Mouse (Mus musculus) forebrain, embryonic 15.5 days (tissue): ENCODE measurements around the gene Uox. TPM values are rescaled to one million over a fixed set of nuclear protein-coding genes. Genes with fewer than 3 reads are reported as not detected.

Experiments
- ATAC-seq: fragments of 200-750 bp; cut with Nextera tagmentation; replicated peaks from 2 replicates; pipeline ENCODE4 v1.8.0; 2017; ENCODE audit warnings: mild to moderate bottlenecking, moderate TSS enrichment, moderate library complexity
- H3K27ac ChIP-seq: fragments of 300-500 bp; sonication (generic); replicated peaks from 2 replicates; pipeline ENCODE4 v1.5.1; 2015; ENCODE audit warnings: mild to moderate bottlenecking, inconsistent platforms
- H3K27me3 ChIP-seq: fragments of 300-500 bp; sonication (generic); 2 replicates; pipeline ENCODE4 v1.6.1; 2015; ENCODE audit warnings: inconsistent platforms
- H3K36me3 ChIP-seq: fragments of 300-500 bp; sonication (generic); 2 replicates; pipeline ENCODE4 v1.6.1; 2015; ENCODE audit warnings: mild to moderate bottlenecking, inconsistent platforms
- H3K4me1 ChIP-seq: fragments of 300-500 bp; sonication (generic); 2 replicates; pipeline ENCODE4 v1.6.1; 2015; ENCODE audit warnings: inconsistent platforms
- H3K4me2 ChIP-seq: fragments of 300-500 bp; sonication (generic); replicated peaks from 2 replicates; pipeline ENCODE4 v1.6.1; 2015; ENCODE audit warnings: mild to moderate bottlenecking, inconsistent platforms
- H3K4me3 ChIP-seq: fragments of 300-500 bp; sonication (generic); 2 replicates; pipeline ENCODE4 v1.5.1; 2015; ENCODE audit warnings: mild to moderate bottlenecking, inconsistent platforms
- H3K9ac ChIP-seq: fragments of 300-500 bp; sonication (generic); replicated peaks from 2 replicates; pipeline ENCODE4 v1.6.1; 2015; ENCODE audit warnings: mild to moderate bottlenecking, inconsistent platforms
- H3K9me3 ChIP-seq: fragments of 300-500 bp; sonication (generic); 2 replicates; pipeline ENCODE4 v1.6.1; 2016; ENCODE audit warnings: inconsistent platforms
- WGBS: fragments of 180-500 bp; shearing (Covaris S2); methylation state at CpG from one replicate; pipeline ENCODE4 v1.1.7; 2015; ENCODE audit warnings: mixed read lengths; 5-methylcytosine and 5-hydroxymethylcytosine counted together
- polyA plus RNA-seq: library from polyadenylated mRNA; unstranded; fragments of >200 nt; fragmentation: Nextera tagmentation; extraction: Ambion mirVana; gene quantifications from 2 replicates; pipeline ENCODE4 v1.2.1, GENCODE M21; 2015

The Uox gene
- polyA plus RNA-seq, 1 experiment from 2014 or later: not detected

- Histone ChIP-seq H3K4me3 (no peak overlapping the region), H3K27ac (no peak overlapping the region), H3K36me3 (no peaks in the 10 kb centered on the region), H3K27me3 (no peaks in the 10 kb centered on the region), H3K9me3 (no peaks in the 10 kb centered on the region), H3K4me1 (no peaks in the 10 kb centered on the region), H3K9ac (no peak overlapping the region), H3K4me2 (no peak overlapping the region)
- 82% methylated on average over 1 of the region's 1 CpGs for WGBS
- ATAC-seq: no peak
Observed at GRCm38 (mm10) chr3:146675101-146675500, 104.9 kb downstream of the Uox start.

DNA sequence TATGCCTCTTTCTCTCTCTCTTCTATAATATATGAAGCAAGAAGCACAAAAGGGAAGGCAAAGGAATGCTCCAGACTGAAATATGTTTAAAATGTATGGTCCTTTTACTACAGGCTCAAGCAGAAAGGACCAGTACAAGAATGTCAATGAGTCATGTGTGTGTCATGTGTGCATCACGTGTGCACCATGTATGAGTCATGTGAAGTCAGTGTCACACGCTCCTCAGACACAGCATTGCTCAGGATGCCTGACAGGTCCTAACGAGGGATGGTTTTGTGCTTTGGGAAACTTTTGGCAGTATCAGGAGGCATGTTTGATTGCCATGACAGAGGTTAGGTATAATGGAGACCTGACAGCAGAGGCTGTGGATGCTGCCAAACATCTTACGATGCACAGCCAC is 106.0 kb downstream of the Uox start:
- WGBS: 89% methylated on average over 4 of the region's 4 CpGs
- ATAC-seq: no peak
- H3K36me3 ChIP-seq: no peaks in the 10 kb centered on the region
- no peaks in the 10 kb centered on the region for H3K27me3 ChIP-seq
- H3K4me1 ChIP-seq: no peaks in the 10 kb centered on the region
- no peaks in the 10 kb centered on the region for H3K9me3 ChIP-seq
- H3K4me2 ChIP-seq: no peak overlapping the region
- no peak overlapping the region for H3K27ac ChIP-seq
- H3K4me3 ChIP-seq: no peak overlapping the region
- H3K9ac ChIP-seq: no peak overlapping the region

GRCm38 (mm10) chr3:146679646-146680045 is 109.4 kb downstream of the Uox start:
- H3K27ac ChIP-seq: no peak overlapping the region
- ATAC-seq: no peak

GRCm38 (mm10) chr3:146680625-146681024 is 110.4 kb downstream of the Uox start:
- WGBS: 93% methylated on average over 13 of the region's 13 CpGs
- no peaks in the 10 kb centered on the region for H3K27me3 ChIP-seq
- ATAC-seq: no peak
- no peak overlapping the region for H3K4me3 ChIP-seq
- H3K9me3 ChIP-seq: no peaks in the 10 kb centered on the region
- no peak overlapping the region for H3K4me2 ChIP-seq
- no peak overlapping the region for H3K27ac ChIP-seq
- no peak overlapping the region for H3K9ac ChIP-seq
- peaks cover 23% of the 10 kb centered on the region for H3K4me1 ChIP-seq
- no peaks in the 10 kb centered on the region for H3K36me3 ChIP-seq

More at GRCm38 (mm10) chr3:146679646-146680045, 109.4 kb downstream of the Uox start:
- H3K36me3 ChIP-seq: no peaks in the 10 kb centered on the region
- no peaks in the 10 kb centered on the region for H3K9me3 ChIP-seq
- H3K4me3 ChIP-seq: no peak overlapping the region
- no peak overlapping the region for H3K9ac ChIP-seq
- 94% methylated on average over 16 of the region's 16 CpGs for WGBS
- H3K27me3 ChIP-seq: no peaks in the 10 kb centered on the region
- H3K4me1 ChIP-seq: peaks cover 15% of the 10 kb centered on the region
- H3K4me2 ChIP-seq: no peak overlapping the region

- Histone ChIP-seq H3K27ac (peak overlapping the region; percentile 38; the same call in 1 of the 2 replicates), H3K4me2 (peak overlapping the region; percentile 45), H3K4me1 (peaks cover 26% of the 10 kb centered on the region), H3K4me3 (peak overlapping the region; percentile 35), H3K27me3 (no peaks in the 10 kb centered on the region), H3K9ac (no peak overlapping the region), H3K9me3 (no peaks in the 10 kb centered on the region), H3K36me3 (no peaks in the 10 kb centered on the region)
- ATAC-seq: no peak
- 35% methylated on average over 8 of the region's 8 CpGs for whole genome bisulfite sequencing
Observed at GRCm38 (mm10) chr3:146681696-146682095, 111.5 kb downstream of the Uox start.

Other genes starting within 250 kb of the Uox start
- gene Ssx2ip, start 165.8 kb upstream of the Uox start, polyA plus RNA-seq: 24.0 and 25.1 TPM in 2 replicates
- 4.0 TPM in 2 replicates for gene Ctbs, start 120.6 kb upstream of the Uox start, polyA plus RNA-seq
- gene Spata1, start 70.7 kb upstream of the Uox start, polyA plus RNA-seq: 6.1 and 6.8 TPM in 2 replicates
- 415 and 426 TPM in 2 replicates for gene Gng5, start 70.6 kb upstream of the Uox start, polyA plus RNA-seq
- 54.7 and 56.2 TPM in 2 replicates for gene Rpf1, start 49.0 kb upstream of the Uox start, polyA plus RNA-seq
- not detected in 2 replicates for gene Dnase2b, start 45.2 kb downstream of the Uox start, polyA plus RNA-seq
- not detected in 2 replicates for gene 4930503B20Rik, start 80.9 kb downstream of the Uox start, polyA plus RNA-seq
- gene Samd13, start 115.2 kb downstream of the Uox start, polyA plus RNA-seq: 0.34 and 0.48 TPM in 2 replicates
- gene Prkacb, start 242.6 kb downstream of the Uox start, polyA plus RNA-seq: 150 and 162 TPM in 2 replicates